Mouse (Mus musculus) liver, embryonic 11.5 days (tissue): ENCODE measurements around the gene Arid1b. TPM values are rescaled to one million over a fixed set of nuclear protein-coding genes. Genes with fewer than 3 reads are reported as not detected.

Experiments used
- ATAC-seq: fragments of 200-750 bp; cut with Nextera tagmentation; replicated peaks from 2 replicates; pipeline ENCODE4 v1.8.0; 2017; ENCODE audit warnings: moderate number of reproducible peaks, mild to moderate bottlenecking, moderate TSS enrichment, moderate library complexity; ENCODE audit not compliant: low FRiP score
- DNase-seq: peaks from one replicate; pipeline ENCODE4 v3.0.0-alpha.2; 2017; ENCODE audit warnings: low spot score
- H3K27ac ChIP-seq: fragments of 300-500 bp; sonication (generic); 2 replicates; pipeline ENCODE4 v1.5.1; 2014; ENCODE audit warnings: mild to moderate bottlenecking, low read depth, low read length, control low read depth
- H3K27me3 ChIP-seq: fragments of 300-500 bp; sonication (generic); replicated peaks from 2 replicates; pipeline ENCODE4 v1.6.1; 2014; ENCODE audit warnings: low read length, mixed read lengths; ENCODE audit not compliant: control insufficient read depth, insufficient read depth
- H3K36me3 ChIP-seq: fragments of 300-500 bp; sonication (generic); 2 replicates; pipeline ENCODE4 v1.6.1; 2014; ENCODE audit warnings: mild to moderate bottlenecking, low read length, moderate library complexity, mixed read lengths; ENCODE audit not compliant: control insufficient read depth, insufficient read depth
- H3K4me1 ChIP-seq: fragments of 300-500 bp; sonication (generic); replicated peaks from 2 replicates; pipeline ENCODE4 v1.6.1; 2014; ENCODE audit warnings: low read length, mixed read lengths; ENCODE audit not compliant: control insufficient read depth, insufficient read depth
- H3K4me2 ChIP-seq: fragments of 300-500 bp; sonication (generic); 2 replicates; pipeline ENCODE4 v1.6.1; 2014; ENCODE audit warnings: mild to moderate bottlenecking, control low read depth, moderate library complexity
- H3K4me3 ChIP-seq: fragments of 300-500 bp; sonication (generic); 2 replicates; pipeline ENCODE4 v1.5.1; 2014; ENCODE audit warnings: low read depth, low read length, control low read depth
- H3K9ac ChIP-seq: fragments of 300-500 bp; sonication (generic); 2 replicates; pipeline ENCODE4 v1.6.1; 2014; ENCODE audit warnings: low read depth, low read length, control low read depth
- H3K9me3 ChIP-seq: fragments of 300-500 bp; sonication (generic); 2 replicates; pipeline ENCODE4 v1.6.1; 2016; ENCODE audit warnings: low read length, inconsistent platforms, mixed read lengths; ENCODE audit not compliant: control insufficient read depth
- WGBS: fragments of 180-500 bp; shearing (Covaris S2); extraction: QIAGEN DNeasy Blood & Tissue Kit; methylation state at CpG from one replicate; pipeline ENCODE4 v1.1.7; 2014; 5-methylcytosine and 5-hydroxymethylcytosine counted together
- polyA plus RNA-seq: library from polyadenylated mRNA; unstranded; fragments of >200 nt; fragmentation: Nextera tagmentation; extraction: Ambion mirVana; gene quantifications from 2 replicates; pipeline ENCODE4 v1.2.1, GENCODE M21; 2014

The Arid1b gene
- polyA plus RNA-seq, 1 experiment from 2014 or later = 9.1 TPM

DNA sequence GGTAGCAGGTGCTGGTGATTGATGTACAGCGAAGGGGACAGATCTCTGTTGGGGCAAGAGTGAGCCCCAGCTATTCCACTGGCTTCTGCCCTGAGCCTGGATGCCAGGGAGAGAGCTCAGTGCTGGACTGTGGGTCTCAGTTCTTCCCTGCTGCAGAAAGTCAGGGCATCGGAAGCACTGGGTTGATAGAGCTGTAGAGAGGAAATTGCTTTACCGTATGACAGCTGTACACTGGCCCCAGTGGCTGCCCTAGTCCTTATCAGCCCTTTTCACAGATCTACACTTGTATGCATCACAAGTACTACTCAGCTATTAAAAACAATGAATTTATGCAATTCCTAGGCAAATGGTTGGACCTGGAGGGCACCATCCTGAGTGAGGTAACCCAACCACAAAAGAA is 40.1 kb downstream of the Arid1b start:
- Histone ChIP-seq H3K9me3 (no peaks in the 10 kb centered on the region), H3K4me3 (no peak overlapping the region), H3K36me3 (no peaks in the 10 kb centered on the region), H3K27me3 (no peaks in the 10 kb centered on the region), H3K9ac (no peak overlapping the region), H3K4me1 (peaks cover 11% of the 10 kb centered on the region), H3K4me2 (no peak overlapping the region), H3K27ac (no peak overlapping the region)
- 59% methylated on average over 3 of the region's 3 CpGs for WGBS
- DNase-seq (no peak), ATAC-seq (no peak)

DNA sequence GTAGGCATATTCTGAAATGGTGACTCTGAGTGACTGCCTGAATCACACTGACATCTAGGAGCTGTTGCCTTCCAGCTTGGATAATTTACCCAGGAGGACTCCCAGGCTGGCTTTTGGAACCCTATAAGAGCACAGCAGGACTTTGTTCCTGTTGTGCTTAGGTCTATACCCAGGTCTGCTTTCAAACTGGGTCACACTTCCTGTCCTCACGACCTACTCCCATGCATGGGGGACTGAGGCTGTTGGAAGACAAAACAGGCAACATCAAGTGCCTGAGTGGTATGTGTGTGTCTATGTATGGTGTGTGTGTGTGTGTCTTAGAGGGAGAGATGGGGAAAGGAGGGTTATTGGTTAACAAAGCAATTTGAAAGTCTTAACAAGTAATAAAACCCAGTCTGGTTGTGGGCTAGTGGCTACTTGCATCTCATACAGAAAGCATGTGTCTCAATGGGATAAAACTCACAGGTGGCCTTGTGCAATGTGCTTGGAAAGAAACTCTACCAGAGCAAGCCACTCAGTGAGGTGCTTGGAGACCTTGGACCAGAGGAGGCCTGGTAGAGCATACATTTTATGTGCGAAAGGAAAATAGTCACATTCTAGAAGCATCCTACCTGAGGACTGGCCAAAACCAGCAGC is 42.2 kb downstream of the Arid1b start:
- Histone ChIP-seq H3K36me3 (peaks cover 2% of the 10 kb centered on the region; the same call in 1 of the 2 replicates), H3K9ac (no peak overlapping the region), H3K9me3 (no peaks in the 10 kb centered on the region), H3K4me2 (no peak overlapping the region), H3K4me3 (no peak overlapping the region), H3K27me3 (no peaks in the 10 kb centered on the region), H3K4me1 (peaks cover 13% of the 10 kb centered on the region), H3K27ac (no peak overlapping the region)
- ATAC-seq (no peak), DNase-seq (no peak)
- WGBS = 55% methylated on average over 2 of the region's 2 CpGs

DNA sequence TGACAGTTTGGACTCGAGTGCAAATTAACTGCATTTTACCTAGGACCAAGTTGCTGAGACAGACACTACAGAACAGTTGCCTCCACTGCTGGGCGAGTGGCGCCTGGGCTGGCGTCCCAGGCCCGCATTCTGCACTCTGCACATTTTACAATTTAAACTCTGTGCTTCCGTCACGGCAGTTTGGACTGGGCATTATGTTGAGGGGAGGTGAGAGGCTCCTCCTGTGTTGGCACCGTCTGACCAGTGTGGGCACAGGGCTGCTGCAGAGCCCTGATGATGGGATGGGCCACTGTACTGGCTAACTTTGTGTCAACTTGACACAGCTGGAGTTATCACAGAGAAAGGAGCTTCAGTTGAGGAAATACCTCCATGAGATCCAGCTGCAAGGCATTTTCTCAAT is 43.1 kb downstream of the Arid1b start:
- peaks cover 13% of the 10 kb centered on the region for H3K4me1 ChIP-seq
- H3K36me3 ChIP-seq = peaks cover 2% of the 10 kb centered on the region; the same call in 1 of the 2 replicates
- ATAC-seq = no peak
- H3K4me2 ChIP-seq = no peak overlapping the region
- no peak overlapping the region for H3K4me3 ChIP-seq
- no peaks in the 10 kb centered on the region for H3K9me3 ChIP-seq
- no peak for DNase-seq
- WGBS = 91% methylated on average over 8 of the region's 8 CpGs
- no peaks in the 10 kb centered on the region for H3K27me3 ChIP-seq
- H3K27ac ChIP-seq = no peak overlapping the region
- H3K9ac ChIP-seq = no peak overlapping the region

- no peaks in the 10 kb centered on the region for H3K9me3 ChIP-seq
- H3K4me2 ChIP-seq = no peak overlapping the region
- no peak overlapping the region for H3K4me3 ChIP-seq
- no peak for ATAC-seq
- WGBS = 76% methylated on average over 2 of the region's 2 CpGs
- H3K27me3 ChIP-seq = no peaks in the 10 kb centered on the region
- peaks cover 2% of the 10 kb centered on the region; the same call in 1 of the 2 replicates for H3K4me1 ChIP-seq
- H3K9ac ChIP-seq = no peak overlapping the region
- peaks cover 2% of the 10 kb centered on the region; the same call in 1 of the 2 replicates for H3K36me3 ChIP-seq
- no peak for DNase-seq
- no peak overlapping the region for H3K27ac ChIP-seq
Observed at GRCm38 (mm10) chr17:5039826-5040225, 45.7 kb downstream of the Arid1b start.

GRCm38 (mm10) chr17:5043871-5044270 is 49.7 kb downstream of the Arid1b start:
- H3K27me3 ChIP-seq = no peaks in the 10 kb centered on the region
- no peak for DNase-seq
- peaks cover 2% of the 10 kb centered on the region; the same call in 1 of the 2 replicates for H3K36me3 ChIP-seq
- no peak overlapping the region for H3K9ac ChIP-seq
- 87% methylated on average over 7 of the region's 7 CpGs for WGBS
- H3K9me3 ChIP-seq = no peaks in the 10 kb centered on the region
- no peak overlapping the region for H3K4me2 ChIP-seq
- H3K27ac ChIP-seq = no peak overlapping the region
- H3K4me1 ChIP-seq = peaks cover 2% of the 10 kb centered on the region; the same call in 1 of the 2 replicates
- ATAC-seq = no peak
- no peak overlapping the region for H3K4me3 ChIP-seq

GRCm38 (mm10) chr17:5045613-5046012 is 51.5 kb downstream of the Arid1b start:
- 90% methylated on average over 5 of the region's 5 CpGs for WGBS
- H3K9me3 ChIP-seq = no peaks in the 10 kb centered on the region
- H3K4me2 ChIP-seq = no peak overlapping the region
- H3K27ac ChIP-seq = no peak overlapping the region
- H3K4me1 ChIP-seq = peaks cover under 1% of the 10 kb centered on the region; the same call in 1 of the 2 replicates
- H3K36me3 ChIP-seq = peaks cover under 1% of the 10 kb centered on the region; the same call in 1 of the 2 replicates
- no peak overlapping the region for H3K4me3 ChIP-seq
- no peak for ATAC-seq
- H3K9ac ChIP-seq = no peak overlapping the region
- H3K27me3 ChIP-seq = no peaks in the 10 kb centered on the region
- no peak for DNase-seq

DNA sequence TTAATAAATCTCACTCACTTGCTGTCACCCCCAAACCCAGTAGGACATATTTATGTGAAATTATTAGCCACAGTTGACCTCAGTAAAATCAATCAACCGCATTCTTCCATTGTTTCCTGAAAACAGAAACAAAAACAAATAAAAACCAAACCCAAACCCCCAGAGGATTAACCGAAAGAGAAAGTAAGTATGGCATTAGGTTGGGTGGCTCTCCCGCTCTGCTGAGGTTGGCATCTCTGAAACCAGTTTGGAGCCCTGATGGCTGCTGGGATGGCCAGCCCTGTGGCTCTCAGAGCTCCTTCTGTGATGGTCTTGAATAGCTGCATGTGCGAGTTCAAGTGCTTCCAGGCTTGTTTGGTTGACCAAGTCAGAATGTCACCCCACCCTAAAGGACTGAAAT is 53.2 kb downstream of the Arid1b start:
- WGBS = 87% methylated on average over 4 of the region's 4 CpGs
- no peak for ATAC-seq
- no peaks in the 10 kb centered on the region for H3K4me1 ChIP-seq

GRCm38 (mm10) chr17:5050266-5050665 is 56.1 kb downstream of the Arid1b start:
- ATAC-seq (no peak), DNase-seq (no peak)
- 81% methylated on average over 8 of the region's 8 CpGs for WGBS
- no peak overlapping the region for H3K4me3 ChIP-seq
- no peak overlapping the region for H3K9ac ChIP-seq
- no peaks in the 10 kb centered on the region for H3K36me3 ChIP-seq
- no peak overlapping the region for H3K27ac ChIP-seq
- no peaks in the 10 kb centered on the region for H3K4me1 ChIP-seq
- H3K4me2 ChIP-seq = no peak overlapping the region
- no peaks in the 10 kb centered on the region for H3K27me3 ChIP-seq
- no peaks in the 10 kb centered on the region for H3K9me3 ChIP-seq

More for the DNA sequence above, 53.2 kb downstream of the Arid1b start:
- Histone ChIP-seq H3K27me3 (no peaks in the 10 kb centered on the region), H3K9me3 (no peaks in the 10 kb centered on the region), H3K4me2 (no peak overlapping the region), H3K9ac (no peak overlapping the region), H3K27ac (no peak overlapping the region), H3K4me3 (no peak overlapping the region), H3K36me3 (no peaks in the 10 kb centered on the region)
- no peak for DNase-seq

DNA sequence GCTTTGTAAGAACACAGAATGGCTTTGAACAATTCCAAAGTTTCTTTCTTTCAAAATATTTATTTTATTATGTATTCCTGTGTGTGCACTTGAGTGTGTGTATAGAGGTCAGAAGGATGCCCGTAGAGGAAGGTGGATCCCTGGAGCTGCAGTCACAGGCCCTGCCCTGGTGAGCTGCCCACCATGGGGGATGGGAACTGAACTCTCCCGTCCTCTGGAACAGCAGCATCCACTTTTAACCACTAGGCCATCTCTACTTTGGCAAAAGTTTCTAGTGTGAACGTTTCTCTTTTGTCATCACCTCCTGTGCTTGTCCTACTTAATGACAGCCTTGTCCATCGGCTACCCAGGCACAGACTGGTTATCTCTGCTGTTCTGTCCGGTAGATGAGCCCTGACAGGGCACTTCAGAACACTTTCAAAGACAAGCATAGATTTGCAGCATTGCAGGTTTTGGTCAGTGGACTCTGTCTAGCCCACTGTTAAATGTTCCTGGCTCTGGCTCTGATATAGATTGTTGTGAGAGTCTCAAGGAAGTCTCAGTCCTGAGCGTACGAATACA is 56.9 kb downstream of the Arid1b start:
- Histone ChIP-seq H3K4me3 (no peak overlapping the region), H3K4me1 (no peaks in the 10 kb centered on the region), H3K27ac (no peak overlapping the region), H3K9ac (no peak overlapping the region), H3K4me2 (no peak overlapping the region), H3K36me3 (no peaks in the 10 kb centered on the region), H3K9me3 (no peaks in the 10 kb centered on the region), H3K27me3 (no peaks in the 10 kb centered on the region)
- ATAC-seq (no peak), DNase-seq (no peak)
- 78% methylated on average over 7 of the region's 7 CpGs for WGBS
